Mouse (Mus musculus) heart, postnatal 0 days (tissue): ENCODE data around the gene Cadps2. TPM values are rescaled to one million over a fixed set of nuclear protein-coding genes. Genes with fewer than 3 reads are reported as not detected.

Experiments
- ATAC-seq: fragments of 200-750 bp; cut with Nextera tagmentation; 2 replicates; pipeline ENCODE4 v1.8.0; 2017; ENCODE audit warnings: low read depth, moderate number of reproducible peaks, moderate library complexity; ENCODE audit not compliant: insufficient read depth
- DNase-seq: peaks from one replicate; pipeline ENCODE4 v3.0.0-alpha.2; 2016; ENCODE audit warnings: low spot score
- H3K27ac ChIP-seq: fragments of 300-500 bp; sonication (generic); 2 replicates; pipeline ENCODE4 v1.5.1; 2014; ENCODE audit warnings: low read depth, mild to moderate bottlenecking
- H3K27me3 ChIP-seq: fragments of 300-500 bp; sonication (generic); 2 replicates; pipeline ENCODE4 v1.6.1; 2014; ENCODE audit warnings: low read length, mixed read lengths; ENCODE audit not compliant: control insufficient read depth, insufficient read depth
- H3K36me3 ChIP-seq: fragments of 300-500 bp; sonication (generic); replicated peaks from 2 replicates; pipeline ENCODE4 v1.6.1; 2014; ENCODE audit warnings: low read length, mixed read lengths; ENCODE audit not compliant: control insufficient read depth, insufficient read depth
- H3K4me1 ChIP-seq: fragments of 300-500 bp; sonication (generic); 2 replicates; pipeline ENCODE4 v1.6.1; 2014; ENCODE audit warnings: antibody characterized with exemption; ENCODE audit not compliant: control insufficient read depth, insufficient read depth
- H3K4me2 ChIP-seq: fragments of 300-500 bp; sonication (generic); 2 replicates; pipeline ENCODE4 v1.6.1; 2014; ENCODE audit warnings: low read depth, mild to moderate bottlenecking, low read length, moderate library complexity
- H3K4me3 ChIP-seq: fragments of 300-500 bp; sonication (generic); 2 replicates; pipeline ENCODE4 v1.5.1; 2014; ENCODE audit warnings: low read depth, low read length
- H3K9ac ChIP-seq: fragments of 300-500 bp; sonication (generic); replicated peaks from 2 replicates; pipeline ENCODE4 v1.6.1; 2014; ENCODE audit warnings: low read depth, low read length, mixed read lengths
- H3K9me3 ChIP-seq: fragments of 300-500 bp; sonication (generic); replicated peaks from 2 replicates; pipeline ENCODE4 v1.6.1; 2016; ENCODE audit warnings: low read length; ENCODE audit not compliant: control insufficient read depth
- CTCF ChIP-seq: IDR thresholded peaks from 2 replicates; pipeline ENCODE4 v1.5.1; 2016; ENCODE audit warnings: antibody characterized with exemption, control low read depth, low read depth
- EP300 ChIP-seq: IDR thresholded peaks from 2 replicates; pipeline ENCODE4 v1.6.1; 2016; ENCODE audit warnings: antibody characterized with exemption, low read depth
- WGBS: fragments of 180-500 bp; shearing (Covaris S2); extraction: QIAGEN DNeasy Blood & Tissue Kit; methylation state at CpG from one replicate; pipeline ENCODE4 v1.1.7; 2014; 5-methylcytosine and 5-hydroxymethylcytosine counted together
- polyA plus RNA-seq: library from polyadenylated mRNA; unstranded; fragments of >200 nt; fragmentation: Nextera tagmentation; extraction: Ambion mirVana; gene quantifications from 2 replicates; pipeline ENCODE4 v1.2.1, GENCODE M21; 2015
- total RNA-seq: library from RNA; depleted of rRNA; stranded (reverse); fragments of >200 nt; gene quantifications from 2 replicates; pipeline ENCODE4 v1.2.3, GENCODE M21; 2014; ENCODE audit warnings: low replicate concordance; rRNA removed

Gene Cadps2
- 0.31 and 1.8 TPM in 2 replicates for total RNA-seq
- 0.44 and 0.56 TPM in 2 replicates for polyA plus RNA-seq

DNA sequence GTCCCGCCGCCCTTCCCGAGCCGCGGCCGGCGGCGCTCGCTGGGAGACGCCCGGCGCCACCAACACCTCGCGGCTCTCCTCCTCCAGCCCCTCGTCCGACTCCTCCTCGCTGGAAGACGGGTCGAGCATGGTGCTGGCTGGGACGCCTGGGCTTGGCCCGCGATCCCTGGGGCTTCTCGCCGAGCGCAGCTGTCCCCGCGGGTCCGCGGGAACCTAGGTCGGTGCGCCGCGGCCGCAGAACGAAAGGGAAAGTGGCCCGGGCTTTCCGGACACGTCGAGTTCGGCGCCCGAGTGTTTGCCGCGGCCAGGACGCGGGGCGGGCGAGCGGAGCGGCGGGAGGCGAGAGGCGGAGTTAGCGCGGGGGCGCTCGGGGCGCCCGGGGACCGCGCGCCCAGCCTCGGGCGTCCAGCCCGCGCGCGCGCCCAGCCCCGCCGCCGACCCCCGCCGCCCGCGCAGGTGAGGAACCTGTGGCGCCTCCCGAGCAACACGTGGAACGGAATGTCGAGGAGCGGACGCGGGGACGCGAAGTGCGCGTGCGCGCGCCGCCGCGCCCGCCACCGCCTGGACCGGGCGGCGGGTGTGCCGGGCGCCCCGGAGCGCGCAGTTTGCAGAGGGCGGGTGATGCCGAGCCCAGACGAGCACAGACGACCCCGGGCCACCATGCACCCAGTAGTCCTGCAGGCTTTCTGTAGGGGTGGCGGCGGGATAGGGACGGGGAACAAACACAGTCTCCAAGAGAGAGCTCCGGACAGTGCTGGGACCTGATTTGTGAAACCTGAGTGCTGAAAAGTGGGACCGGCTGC, at the start of gene Cadps2:
Cadps2 (minus strand) TSS at position 413 of the 803 bp plus-strand sequence.
- Histone ChIP-seq H3K36me3 (no peaks in the 10 kb centered on the region), H3K27ac (no peak within 1 kb of the TSS)
- peak; percentile 68 for ATAC-seq

DNA sequence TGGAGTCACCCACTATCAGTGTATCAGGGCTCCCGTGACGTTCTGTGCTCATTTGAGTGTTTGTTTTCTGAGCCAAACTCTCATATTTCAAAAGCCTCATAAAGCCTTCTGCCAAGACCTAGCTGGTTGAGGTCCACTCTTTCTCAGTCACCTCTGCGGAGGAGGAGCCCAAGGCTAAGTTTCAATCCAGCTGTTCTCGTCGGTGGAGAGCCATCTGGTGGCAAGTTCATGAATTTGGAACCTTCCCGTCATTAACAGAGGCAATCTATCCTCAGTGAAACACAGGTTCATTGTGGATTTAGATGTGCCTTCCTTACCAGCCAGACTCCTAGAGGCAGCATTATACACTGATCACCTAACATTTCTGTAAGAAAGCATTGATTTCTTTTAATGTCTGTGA, 47.2 kb upstream of the Cadps2 start:
- Histone ChIP-seq H3K9me3 (no peaks in the 10 kb centered on the region), H3K27ac (no peak overlapping the region), H3K27me3 (no peaks in the 10 kb centered on the region), H3K9ac (no peak overlapping the region), H3K4me2 (no peak overlapping the region), H3K36me3 (no peaks in the 10 kb centered on the region), H3K4me1 (no peaks in the 10 kb centered on the region), H3K4me3 (no peak overlapping the region)
- no peak for ATAC-seq
- TF ChIP-seq CTCF (peak; percentile 63), EP300 (no peak)
- peak; percentile 6 for DNase-seq
- WGBS = 16% methylated on average over 6 of the region's 6 CpGs

More for the DNA sequence above, at the start of gene Cadps2:
- TF ChIP-seq CTCF (no peak), EP300 (no peak)
- H3K4me2 ChIP-seq = peak within 1 kb of the TSS; percentile 88
- peaks cover 19% of the 10 kb centered on the region for H3K27me3 ChIP-seq
- H3K4me1 ChIP-seq = no peaks in the 10 kb centered on the region
- DNase-seq = peak; percentile 19
- WGBS = under 1% methylated on average over 94 of the region's 114 CpGs
- H3K9ac ChIP-seq = peak within 1 kb of the TSS; percentile 56
- peak within 1 kb of the TSS; percentile 71 for H3K4me3 ChIP-seq
- H3K9me3 ChIP-seq = no peaks in the 10 kb centered on the region

GRCm38 (mm10) chr6:23876765-23877408, 37.7 kb upstream of the Cadps2 start:
- Histone ChIP-seq H3K4me2 (no peak overlapping the region), H3K27ac (no peak overlapping the region), H3K4me3 (no peak overlapping the region), H3K9me3 (no peaks in the 10 kb centered on the region), H3K36me3 (no peaks in the 10 kb centered on the region), H3K4me1 (no peaks in the 10 kb centered on the region), H3K9ac (no peak overlapping the region), H3K27me3 (no peaks in the 10 kb centered on the region)
- DNase-seq (no peak), ATAC-seq (no peak)
- WGBS = 71% methylated on average over 4 of the region's 4 CpGs
- no peak for TF ChIP-seq CTCF
- TF ChIP-seq EP300 = no peak

GRCm38 (mm10) chr6:23876363-23876762, 37.1 kb upstream of the Cadps2 start:
- 48% methylated on average over 4 of the region's 4 CpGs for WGBS
- Histone ChIP-seq H3K9me3 (no peaks in the 10 kb centered on the region), H3K9ac (no peak overlapping the region), H3K27me3 (no peaks in the 10 kb centered on the region), H3K4me2 (no peak overlapping the region), H3K36me3 (no peaks in the 10 kb centered on the region), H3K4me1 (no peaks in the 10 kb centered on the region), H3K4me3 (no peak overlapping the region), H3K27ac (no peak overlapping the region)
- DNase-seq (no peak), ATAC-seq (no peak)
- TF ChIP-seq EP300 (no peak), CTCF (no peak)

DNA sequence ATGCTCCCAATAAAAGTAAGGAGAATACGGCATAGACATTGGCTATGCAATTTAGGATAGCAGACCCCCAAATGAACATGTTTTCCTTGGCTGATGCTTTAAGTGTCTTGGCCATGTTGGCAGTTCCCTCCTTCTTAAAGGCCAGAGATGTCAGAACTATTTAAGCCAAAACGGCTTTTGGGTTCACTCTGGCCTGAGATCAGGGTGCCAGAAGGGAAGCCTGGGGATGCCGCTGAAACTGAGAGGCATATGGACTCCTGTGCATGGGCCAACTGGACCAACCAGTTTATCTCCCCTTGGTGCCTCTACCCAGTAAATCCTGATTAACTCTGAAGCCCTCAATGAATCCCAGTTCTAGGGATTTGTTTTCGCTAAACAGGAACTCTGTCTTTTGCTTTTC, 34.6 kb upstream of the Cadps2 start:
- no peak overlapping the region for H3K9ac ChIP-seq
- no peaks in the 10 kb centered on the region for H3K4me1 ChIP-seq
- no peak for ATAC-seq
- no peak overlapping the region for H3K4me2 ChIP-seq
- H3K27me3 ChIP-seq = no peaks in the 10 kb centered on the region
- no peak for DNase-seq
- WGBS = 77% methylated on average over 4 of the region's 4 CpGs
- TF ChIP-seq EP300 (no peak), CTCF (no peak)
- H3K36me3 ChIP-seq = no peaks in the 10 kb centered on the region
- H3K27ac ChIP-seq = no peak overlapping the region
- no peaks in the 10 kb centered on the region for H3K9me3 ChIP-seq
- no peak overlapping the region for H3K4me3 ChIP-seq
